Mouse (Mus musculus): ENCODE results near the gene Gm28845. TPM values are rescaled to one million over a fixed set of nuclear protein-coding genes. Genes with fewer than 3 reads are reported as not detected.

Gene Gm28845
- total RNA-seq (2012; rRNA removed) = not detected in 2 replicates
- polyA plus RNA-seq (2012; ENCODE audit: insufficient read depth in 1 of 2, insufficient read length in 2 of 2, low read depth in 1 of 2, low replicate concordance in 2 of 2, missing spikeins in 1 of 2) = not detected

GRCm38 (mm10) chr1:65119438-65119837, at the start of gene Gm28845:
TSS of gene Gm28845 (minus strand) at chr1:65119558.
- Histone ChIP-seq H3K9ac (ENCODE audit: control insufficient read depth, low read depth, low read length, poor library complexity, severe bottlenecking) (no peak within 1 kb of the TSS), H3K36me3 (ENCODE audit: control insufficient read depth in 1 of 2, insufficient read depth in 2 of 2, low read length in 2 of 2) (no peaks in the 10 kb centered on the region), H3K27me3 (ENCODE audit: control insufficient read depth in 1 of 2, insufficient read depth in 2 of 2, low read length in 2 of 2) (no peaks in the 10 kb centered on the region; a peak in 1 of 4 replicates), H3K9me3 (replicated peaks; ENCODE audit: insufficient read depth, low read length) (no peaks in the 10 kb centered on the region), H3K27ac (ENCODE audit: control insufficient read depth, low read depth, low read length) (no peak within 1 kb of the TSS), H3K79me2 (ENCODE audit: control insufficient read depth, insufficient read depth, low read length, poor library complexity) (no peaks in the 10 kb centered on the region), H3K4me1 (ENCODE audit: control insufficient read depth in 1 of 2, insufficient read depth in 2 of 2, low read length in 2 of 2) (no peaks in the 10 kb centered on the region), H3K4me3 (ENCODE audit: control insufficient read depth in 1 of 2, insufficient read depth in 1 of 2, low read depth in 2 of 2, low read length in 2 of 2) (no peak within 1 kb of the TSS)
- no peak for TF ChIP-seq CTCF (IDR thresholded peaks at IDR 0.05 in 2 of 3, conservative IDR thresholded peaks at IDR 0.05 in 1 of 3; ENCODE audit: control insufficient read depth in 1 of 3, insufficient read depth in 1 of 3, low read depth in 2 of 3, low read length in 3 of 3, poor library complexity in 1 of 3, severe bottlenecking in 1 of 3)
- TF ChIP-seq JUND (IDR thresholded peaks at IDR 0.05; ENCODE audit: low read depth, low read length) = no peak
- no peak for TF ChIP-seq ZKSCAN1 (IDR thresholded peaks at IDR 0.05; ENCODE audit: low read depth, low read length)
- TF ChIP-seq ZC3H11A (IDR thresholded peaks at IDR 0.05; ENCODE audit: low read depth, low read length) = no peak
- no peak for TF ChIP-seq SMC3 (IDR thresholded peaks at IDR 0.05; ENCODE audit: low read depth, low read length)
- no peak for TF ChIP-seq ZMIZ1 (IDR thresholded peaks at IDR 0.05; ENCODE audit: low read depth, low read length)
- TF ChIP-seq MYC (IDR thresholded peaks at IDR 0.05; ENCODE audit: low read depth, low read length) = no peak
- TF ChIP-seq RCOR1 (IDR thresholded peaks at IDR 0.05; ENCODE audit: low read depth, low read length) = no peak
- TF ChIP-seq GATA1 (IDR thresholded peaks at IDR 0.05; ENCODE audit: low read depth, low read length) = no peak
- no peak for TF ChIP-seq CHD1 (IDR thresholded peaks at IDR 0.05; ENCODE audit: low read depth, low read length)
- no peak for TF ChIP-seq GABPA (IDR thresholded peaks at IDR 0.05; ENCODE audit: low read depth, low read length)
- no peak for TF ChIP-seq SIN3A (IDR thresholded peaks at IDR 0.05; ENCODE audit: low read length)
- no peak for TF ChIP-seq POLR2AphosphoS2 (IDR thresholded peaks at IDR 0.05; ENCODE audit: low read length)
- no peak for TF ChIP-seq EP300 (IDR thresholded peaks at IDR 0.05; ENCODE audit: low read depth in 1 of 2, low read length in 2 of 2)
- no peak for TF ChIP-seq RAD21 (IDR thresholded peaks at IDR 0.05; ENCODE audit: low read depth, low read length)
- TF ChIP-seq ETS1 (IDR thresholded peaks at IDR 0.05; ENCODE audit: low read depth, low read length) = no peak
- no peak for TF ChIP-seq ZNF384 (IDR thresholded peaks at IDR 0.05; ENCODE audit: low read depth, low read length)
- DNase-seq (ENCODE audit: low read depth, low spot score) = no peak

- no peaks in the 10 kb centered on the region for H3K79me2 ChIP-seq (ENCODE audit: control insufficient read depth, insufficient read depth, low read length, poor library complexity)
- H3K4me3 ChIP-seq (ENCODE audit: control insufficient read depth in 1 of 2, insufficient read depth in 1 of 2, low read depth in 2 of 2, low read length in 2 of 2) = no peak overlapping the region
- H3K36me3 ChIP-seq (ENCODE audit: control insufficient read depth in 1 of 2, insufficient read depth in 2 of 2, low read length in 2 of 2) = peaks cover 0 to 23% of the 10 kb centered on the region in 2 experiments; a peak in 2 of 4 replicates
- peaks cover 9 to 20% of the 10 kb centered on the region in 2 experiments for H3K4me1 ChIP-seq (ENCODE audit: control insufficient read depth in 1 of 2, insufficient read depth in 2 of 2, low read length in 2 of 2)
- no peaks in the 10 kb centered on the region for H3K9me3 ChIP-seq (replicated peaks; ENCODE audit: insufficient read depth, low read length)
- DNase-seq (ENCODE audit: low read depth, low spot score) = no peak
- H3K27ac ChIP-seq (ENCODE audit: control insufficient read depth, low read depth, low read length) = no peak overlapping the region
- H3K27me3 ChIP-seq (ENCODE audit: control insufficient read depth in 1 of 2, insufficient read depth in 2 of 2, low read length in 2 of 2) = no peaks in the 10 kb centered on the region
- H3K9ac ChIP-seq (ENCODE audit: control insufficient read depth, low read depth, low read length, poor library complexity, severe bottlenecking) = no peak overlapping the region
- TF ChIP-seq NRF1 (IDR thresholded peaks at IDR 0.05; ENCODE audit: insufficient read depth, low read depth, low read length, poor library complexity, severe bottlenecking) = no peak
- no peak for TF ChIP-seq MAX (IDR thresholded peaks at IDR 0.05; ENCODE audit: low read length)
- TF ChIP-seq USF2 (IDR thresholded peaks at IDR 0.05; ENCODE audit: borderline replicate concordance in 1 of 2, insufficient read depth in 1 of 2, low read depth in 1 of 2, low read length in 2 of 2) = no peak
- TF ChIP-seq MYB (IDR thresholded peaks at IDR 0.05; ENCODE audit: low read depth, low read length) = no peak
- no peak for TF ChIP-seq ELF1 (IDR thresholded peaks at IDR 0.05; ENCODE audit: low read depth, low read length)
- TF ChIP-seq MXI1 (IDR thresholded peaks at IDR 0.05; ENCODE audit: low read depth, low read length) = no peak
- TF ChIP-seq RAD21 (IDR thresholded peaks at IDR 0.05; ENCODE audit: low read depth, low read length) = no peak
- no peak for TF ChIP-seq UBTF (IDR thresholded peaks at IDR 0.05; ENCODE audit: borderline replicate concordance, insufficient read depth, low read depth, low read length)
- no peak for TF ChIP-seq POLR2AphosphoS5 (IDR thresholded peaks at IDR 0.05; ENCODE audit: borderline replicate concordance, low read depth, low read length)
- TF ChIP-seq CTCF (IDR thresholded peaks at IDR 0.05 in 2 of 3, conservative IDR thresholded peaks at IDR 0.05 in 1 of 3; ENCODE audit: control insufficient read depth in 1 of 3, insufficient read depth in 1 of 3, low read depth in 2 of 3, low read length in 3 of 3, poor library complexity in 1 of 3, severe bottlenecking in 1 of 3) = no peak
- TF ChIP-seq MYC (IDR thresholded peaks at IDR 0.05; ENCODE audit: low read depth, low read length) = no peak
- no peak for TF ChIP-seq POLR2AphosphoS2 (IDR thresholded peaks at IDR 0.05; ENCODE audit: low read length)
- no peak for TF ChIP-seq NELFE (IDR thresholded peaks at IDR 0.05; ENCODE audit: low read depth, low read length)
- TF ChIP-seq POLR2A (IDR thresholded peaks at IDR 0.05; ENCODE audit: control insufficient read depth in 1 of 2, insufficient read depth in 1 of 2, low read depth in 1 of 2, low read length in 2 of 2, poor library complexity in 1 of 2) = no peak
- TF ChIP-seq CHD2 (IDR thresholded peaks at IDR 0.05; ENCODE audit: low read length) = no peak
- no peak for TF ChIP-seq TAL1 (IDR thresholded peaks at IDR 0.05; ENCODE audit: low read length)
- TF ChIP-seq TBP (IDR thresholded peaks at IDR 0.05; ENCODE audit: low read depth, low read length) = no peak
- no peak for TF ChIP-seq CHD1 (IDR thresholded peaks at IDR 0.05; ENCODE audit: low read depth, low read length)
- TF ChIP-seq MAFK (IDR thresholded peaks at IDR 0.05; ENCODE audit: borderline replicate concordance, low read depth, low read length) = no peak
Observed at GRCm38 (mm10) chr1:65167496-65167895, 48.1 kb upstream of the Gm28845 start.

Measured in MEL (cell line).